Comparison of ENCODE assay signal across 8 mouse cellular contexts in the genomic region with DNA sequence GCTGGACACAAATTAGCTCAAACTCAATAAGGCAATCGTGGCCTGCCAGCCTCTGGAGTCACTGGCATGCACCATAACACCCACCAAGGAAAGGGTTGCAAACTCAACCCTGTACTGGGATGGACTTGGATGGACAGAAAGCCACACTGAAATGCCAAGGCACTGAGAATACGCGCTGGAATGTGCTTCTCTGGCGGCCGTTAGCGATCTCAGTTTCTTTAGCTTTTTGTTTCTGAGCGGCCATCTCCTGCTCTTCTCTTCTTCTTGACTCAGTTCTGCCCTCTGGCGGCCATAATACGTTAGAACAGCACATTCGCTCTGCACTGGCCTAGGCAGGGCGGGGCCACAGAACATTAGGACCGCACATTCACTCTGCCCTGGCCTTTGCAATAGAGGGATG. TPM values are rescaled to one million over a fixed set of nuclear protein-coding genes. Genes with fewer than 3 reads are reported as not detected.
DNase-seq lines count a peak whose midpoint lies in the region; ATAC-seq lines count a peak whose summit lies in the region.

No protein-coding gene starts in this region.

- peak; percentile 53 for ATAC-seq in inflammation-experienced regulatory T-cells, adult 6 months
- ATAC-seq in megakaryocyte-erythroid progenitor cell, adult 5-6 weeks (replicated peaks; ENCODE audit: low FRiP score, low TSS enrichment, poor library complexity, severe bottlenecking): peak; percentile 54; the same call in 1 of the 2 replicates

- intact Hi-C loops in gastrocnemius, postnatal 14 days (cut with DNase I; ENCODE audit: low total_unique reads): loop anchor here (5.0 kb wide), 1 partner anchor 105 kb away; no protein-coding TSS in a partner anchor

- peak; percentile 97 for DNase-seq in adipocyte (ENCODE audit: low spot score)
- DNase-seq in embryo, embryonic 10 days (ENCODE audit: low spot score): peak; percentile 92
- peak; percentile 84 for DNase-seq in gastrocnemius, postnatal 14 days
- DNase-seq in left cerebral cortex, adult 9 months (ENCODE audit: low spot score in 2 of 2): peak; percentile 33 to 89
- DNase-seq in right cerebral cortex, postnatal 36 days (ENCODE audit: low spot score in 2 of 2): peak; percentile 56 to 63
- DNase-seq in yolk sac, embryonic 10.5 days (ENCODE audit: low spot score): peak; percentile 71

RNA-seq across cellular contexts. Expression of a gene that starts 33.3 kb away (rescaled TPM):
- 10 to 100 TPM; 20.3 to 23.4 TPM for total RNA-seq in gastrocnemius, postnatal 14 days (2021)
- polyA plus RNA-seq in inflammation-experienced regulatory T-cells, adult 6 months (2017; shearing (Covaris generic)): 1 to 10 TPM in 1 of 3 experiments, under 1 TPM in 2; 0.65 to 1.1 (median 0.73) TPM
- not detected in 2 replicates for total RNA-seq in megakaryocyte-erythroid progenitor cell, adult 5-6 weeks (2014; fragmentation: Nextera tagmentation)
- total RNA-seq in megakaryocyte-erythroid progenitor cell, adult 5-6 weeks (2017): not detected in 2 replicates

Comparison
In these comparisons a context has a peak if more than half of its experiments do, and no peak if none do; other contexts are left out.
1. Peak in every context shown above with its lines: DNase-seq and ATAC-seq.
2. RNA of a gene that starts 33.3 kb away (total RNA-seq): 20.3 to 23.4 TPM in gastrocnemius, postnatal 14 days; not detected in megakaryocyte-erythroid progenitor cell, adult 5-6 weeks; every median in the first group is over 10 times any median in the second.